Mouse (Mus musculus) G1E (cell line): ENCODE data around the gene Ipcef1. TPM values are rescaled to one million over a fixed set of nuclear protein-coding genes. Genes with fewer than 3 reads are reported as not detected.

ENCODE experiments used
- ATAC-seq: 2 replicates; pipeline ENCODE4 v1.8.0; 2016; ENCODE audit warnings: mild to moderate bottlenecking; ENCODE audit not compliant: insufficient number of reproducible peaks, poor library complexity, low FRiP score, severe bottlenecking; ENCODE audit errors: extremely low read depth
- DNase-seq: peaks from one replicate; pipeline ENCODE4 v3.0.0; 2012; ENCODE audit warnings: low spot score
- H3K27me3 ChIP-seq: 2 replicates; pipeline ENCODE4 v1.6.1; 2012; ENCODE audit warnings: mild to moderate bottlenecking, low read length, inconsistent platforms; ENCODE audit not compliant: insufficient read depth
- H3K36me3 ChIP-seq: replicated peaks from 2 replicates; pipeline ENCODE3; 2012; ENCODE audit warnings: mild to moderate bottlenecking, inconsistent platforms
- H3K4me1 ChIP-seq: 2 replicates; pipeline ENCODE4 v1.6.1; 2012; ENCODE audit warnings: low read depth, low read length, inconsistent platforms, mixed read lengths; ENCODE audit not compliant: insufficient read depth
- H3K4me3 ChIP-seq: 2 replicates; pipeline ENCODE4 v1.5.1; 2012; ENCODE audit warnings: low read depth, mild to moderate bottlenecking, inconsistent platforms, low read length, moderate library complexity, mixed read lengths
- H3K9me3 ChIP-seq: replicated peaks from 2 replicates; pipeline ENCODE4 v1.6.1; 2012; ENCODE audit warnings: inconsistent platforms
- CTCF ChIP-seq: IDR thresholded peaks from 2 replicates; pipeline ENCODE4 v1.5.1; 2012; ENCODE audit warnings: low read depth, low read length, inconsistent platforms, mixed read lengths
- GATA1 ChIP-seq: IDR thresholded peaks from 2 replicates; pipeline ENCODE4 v1.6.1; 2012; ENCODE audit warnings: borderline replicate concordance, low read length, inconsistent platforms, mixed read lengths
- GATA2 ChIP-seq: IDR thresholded peaks from 2 replicates; pipeline ENCODE4 v1.6.1; 2012; ENCODE audit warnings: low read depth, low read length, inconsistent platforms, borderline replicate concordance
- POLR2AphosphoS5 ChIP-seq: IDR thresholded peaks from 2 replicates; pipeline ENCODE4 v1.6.1; 2012; ENCODE audit warnings: low read depth, low read length, inconsistent platforms; ENCODE audit not compliant: insufficient replicate concordance
- TAL1 ChIP-seq: conservative IDR thresholded peaks from 2 replicates; pipeline ENCODE4 v1.6.1; 2012; ENCODE audit warnings: low read depth, low read length, inconsistent platforms, mixed read lengths
- polyA plus RNA-seq: library from polyadenylated mRNA; stranded (reverse); fragments of >175 nt; gene quantifications from 2 replicates; pipeline ENCODE4 v1.2.3, GENCODE M21; 2012
- total RNA-seq, 2 experiments: library from RNA; stranded (forward) in 1 of 2; stranded (reverse) in 1 of 2; fragments of 200-1000 nt in 1 of 2; fragments of >200 nt in 1 of 2; fragmentation: Nextera tagmentation in 1 of 2; gene quantifications; 2 replicates each; pipeline ENCODE4 v1.2.3; 2014 to 2017

Gene Ipcef1
- total and polyA plus RNA-seq, 3 experiments: 0.11 TPM; not detected in 2

DNA sequence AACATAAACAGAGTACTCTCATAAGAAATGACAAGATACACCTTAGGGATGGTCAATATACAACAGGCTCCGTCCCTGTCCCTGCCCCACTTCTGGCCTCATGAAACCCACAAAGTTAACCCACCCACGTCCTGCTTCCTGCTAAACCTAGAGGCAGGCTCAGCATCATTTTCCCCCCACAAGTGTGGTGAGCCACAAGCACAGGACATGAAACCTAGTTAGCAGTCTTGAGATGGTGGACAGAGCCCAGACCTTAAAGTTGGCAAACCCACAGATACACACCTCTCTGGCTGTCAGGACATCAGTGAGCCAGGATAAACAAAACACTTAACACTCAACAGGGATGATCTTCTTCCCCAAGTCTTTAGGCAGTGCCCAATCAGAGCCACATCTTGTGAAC lies 95.9 kb downstream of the Ipcef1 start:
- Histone ChIP-seq H3K4me1 (no peaks in the 10 kb centered on the region), H3K36me3 (no peaks in the 10 kb centered on the region), H3K9me3 (no peaks in the 10 kb centered on the region), H3K4me3 (no peak overlapping the region), H3K27me3 (no peaks in the 10 kb centered on the region)
- TF ChIP-seq TAL1: no peak
- TF ChIP-seq GATA1: no peak
- no peak for TF ChIP-seq CTCF
- TF ChIP-seq POLR2AphosphoS5: no peak
- TF ChIP-seq GATA2: no peak
- DNase-seq (no peak), ATAC-seq (no peak)

DNA sequence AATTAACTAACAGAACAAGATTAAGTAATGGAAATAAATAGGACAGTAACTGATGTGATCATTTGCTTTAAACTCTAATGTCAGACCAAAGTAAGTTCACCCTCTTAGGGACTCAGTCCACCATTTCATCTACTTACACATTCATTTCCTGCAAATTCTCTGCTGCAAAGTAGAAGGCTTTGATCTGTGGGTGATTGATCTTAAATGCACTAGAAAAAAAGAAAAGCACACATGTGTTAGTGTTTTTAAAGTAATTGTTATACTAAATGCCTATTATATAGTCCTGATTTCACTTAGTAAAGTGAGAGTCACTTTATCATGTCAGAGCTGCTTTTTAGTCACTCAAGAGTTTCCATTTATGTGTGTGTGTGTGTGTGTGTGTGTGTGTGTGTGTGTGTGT lies 97.7 kb downstream of the Ipcef1 start:
- Histone ChIP-seq H3K4me1 (no peaks in the 10 kb centered on the region), H3K9me3 (no peaks in the 10 kb centered on the region), H3K27me3 (no peaks in the 10 kb centered on the region), H3K36me3 (no peaks in the 10 kb centered on the region), H3K4me3 (no peak overlapping the region)
- TF ChIP-seq CTCF: no peak
- DNase-seq: no peak
- no peak for ATAC-seq

DNA sequence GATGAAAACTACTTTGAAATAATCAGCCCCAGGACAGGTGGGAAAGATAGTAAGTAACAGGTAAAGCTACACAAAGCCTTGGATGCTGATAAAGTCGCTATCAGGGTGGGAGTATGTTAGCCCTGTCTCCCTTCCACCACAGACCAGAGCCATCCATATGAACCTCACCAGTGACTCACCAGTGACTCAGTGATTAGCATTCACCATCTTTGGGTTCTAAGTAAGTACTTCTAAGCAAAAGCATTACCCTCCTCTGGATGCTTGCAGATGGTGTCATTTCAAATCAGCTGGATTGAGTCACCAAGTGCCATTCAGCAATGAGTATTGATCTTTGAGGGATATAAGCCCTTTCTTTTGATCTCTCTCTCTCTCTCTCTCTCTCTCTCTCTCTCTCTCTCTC lies 99.2 kb downstream of the Ipcef1 start:
- no peaks in the 10 kb centered on the region for H3K4me1 ChIP-seq
- no peaks in the 10 kb centered on the region for H3K36me3 ChIP-seq
- DNase-seq (no peak), ATAC-seq (no peak)
- H3K27me3 ChIP-seq: no peaks in the 10 kb centered on the region
- H3K4me3 ChIP-seq: no peak overlapping the region
- no peaks in the 10 kb centered on the region for H3K9me3 ChIP-seq
- TF ChIP-seq TAL1: no peak
- no peak for TF ChIP-seq CTCF
- TF ChIP-seq GATA2: no peak
- TF ChIP-seq GATA1: no peak
- no peak for TF ChIP-seq POLR2AphosphoS5

DNA sequence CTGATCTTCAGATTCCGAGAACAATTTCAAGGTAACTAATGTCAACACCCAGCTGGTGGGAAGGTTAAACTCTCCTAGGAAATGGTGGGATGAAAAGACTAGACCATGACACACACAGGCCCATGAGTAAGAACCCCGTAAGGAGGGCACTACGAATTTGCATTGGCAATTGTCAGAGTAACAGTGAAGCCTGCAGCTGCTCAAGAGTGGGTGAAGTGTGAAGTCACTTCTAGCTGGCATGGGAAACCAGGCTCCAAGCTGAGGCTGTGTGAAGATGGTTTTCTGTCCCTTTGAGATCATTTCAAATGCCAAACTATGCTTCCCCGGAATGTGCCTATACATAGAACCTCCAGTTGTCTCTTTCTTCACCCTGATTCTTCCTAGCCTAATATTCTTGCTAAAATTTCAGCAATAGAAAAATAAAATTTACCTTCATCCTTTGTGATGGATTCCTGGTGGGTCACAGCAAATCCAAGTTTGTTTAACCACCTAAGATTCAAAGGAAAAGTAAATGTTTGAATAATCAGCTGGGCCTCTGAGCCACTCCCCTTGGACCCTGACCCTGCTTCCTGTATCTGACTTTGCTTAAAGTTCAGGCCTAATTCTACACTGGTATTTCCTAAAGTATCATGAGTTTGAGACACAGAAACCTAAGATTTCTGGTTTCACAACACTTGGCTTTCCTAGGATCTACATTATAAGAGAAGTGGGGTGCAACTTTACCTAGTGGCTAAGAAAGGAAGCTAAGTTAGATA lies 115.4 kb downstream of the Ipcef1 start:
- ATAC-seq: no peak
- Histone ChIP-seq H3K36me3 (no peaks in the 10 kb centered on the region), H3K4me3 (no peak overlapping the region), H3K4me1 (no peaks in the 10 kb centered on the region), H3K27me3 (no peaks in the 10 kb centered on the region), H3K9me3 (peaks cover 2% of the 10 kb centered on the region; the same call in 1 of the 2 replicates)
- no peak for TF ChIP-seq CTCF
- no peak for TF ChIP-seq GATA1
- no peak for DNase-seq

DNA sequence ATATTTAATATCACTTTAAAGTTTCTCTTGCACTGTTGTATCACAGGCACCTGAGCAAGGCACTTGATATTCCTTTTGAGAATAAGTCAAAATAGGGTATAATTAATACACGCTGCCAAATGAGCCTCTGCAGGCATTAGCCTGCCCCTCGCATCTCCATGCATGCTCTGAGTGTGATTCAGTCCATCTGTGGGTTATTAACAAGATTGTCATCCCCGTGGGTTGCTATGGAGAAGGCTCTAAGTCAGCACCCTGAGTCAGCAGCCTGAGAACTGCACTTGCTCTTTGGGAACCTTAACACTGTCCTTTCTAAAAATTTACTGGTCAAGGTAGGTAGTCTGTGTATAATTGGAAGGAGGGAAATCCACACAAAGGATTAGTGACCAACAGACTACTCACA lies 117.5 kb downstream of the Ipcef1 start:
- no peak for DNase-seq
- no peak for ATAC-seq
- Histone ChIP-seq H3K4me1 (no peaks in the 10 kb centered on the region), H3K27me3 (no peaks in the 10 kb centered on the region), H3K36me3 (no peaks in the 10 kb centered on the region), H3K9me3 (peaks cover 2% of the 10 kb centered on the region; the same call in 1 of the 2 replicates), H3K4me3 (no peak overlapping the region)
- TF ChIP-seq GATA2: no peak
- TF ChIP-seq TAL1: no peak
- TF ChIP-seq CTCF: no peak
- no peak for TF ChIP-seq GATA1
- TF ChIP-seq POLR2AphosphoS5: no peak

DNA sequence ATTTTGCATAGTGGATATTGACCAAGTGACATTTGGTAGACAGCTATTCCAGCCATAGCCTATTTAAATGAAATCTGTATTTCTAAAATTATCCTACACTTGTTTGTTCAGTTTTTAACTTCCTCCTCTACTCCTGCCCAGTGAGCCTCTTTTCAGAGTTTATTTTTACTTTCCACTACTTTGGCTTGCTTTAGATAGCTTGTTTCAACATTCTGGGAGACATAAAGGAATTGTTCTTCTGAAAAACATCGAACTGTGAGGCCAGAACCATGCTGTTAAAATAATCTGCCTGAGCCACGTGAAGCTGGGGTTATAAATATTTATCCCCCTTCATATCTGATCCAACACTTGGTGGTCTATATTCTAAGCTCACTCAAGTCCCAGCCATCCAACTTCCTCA lies 121.4 kb downstream of the Ipcef1 start:
- no peak for TF ChIP-seq GATA2
- no peak for TF ChIP-seq CTCF
- TF ChIP-seq TAL1: no peak
- TF ChIP-seq GATA1: no peak
- no peak for TF ChIP-seq POLR2AphosphoS5
- H3K4me3 ChIP-seq: no peak overlapping the region
- H3K36me3 ChIP-seq: no peaks in the 10 kb centered on the region
- DNase-seq (no peak), ATAC-seq (no peak)
- no peaks in the 10 kb centered on the region for H3K4me1 ChIP-seq
- H3K27me3 ChIP-seq: no peaks in the 10 kb centered on the region
- H3K9me3 ChIP-seq: no peaks in the 10 kb centered on the region

DNA sequence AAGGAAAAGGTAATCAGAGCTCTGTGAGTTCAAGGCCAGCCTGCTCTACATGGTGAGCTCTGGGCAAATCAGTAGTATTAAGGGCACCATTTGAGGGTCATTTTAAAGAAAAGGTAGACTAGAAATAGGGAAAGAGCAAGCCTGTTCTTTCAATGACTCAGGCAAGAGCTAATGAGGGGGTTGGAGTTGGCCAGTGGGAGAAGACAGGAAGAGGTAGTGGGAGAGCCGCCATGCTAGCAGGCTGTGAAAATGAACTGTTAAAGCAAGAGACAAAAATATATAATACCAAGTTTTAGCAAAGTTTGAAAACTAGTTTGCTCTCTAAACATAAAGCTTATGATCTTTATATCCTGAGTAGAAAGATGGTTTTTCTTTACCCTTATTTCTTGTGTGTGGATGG lies 121.9 kb downstream of the Ipcef1 start:
- Histone ChIP-seq H3K36me3 (no peaks in the 10 kb centered on the region), H3K4me3 (no peak overlapping the region), H3K27me3 (no peaks in the 10 kb centered on the region), H3K4me1 (no peaks in the 10 kb centered on the region), H3K9me3 (no peaks in the 10 kb centered on the region)
- ATAC-seq (no peak), DNase-seq (no peak)
- TF ChIP-seq GATA1 (no peak), POLR2AphosphoS5 (no peak), CTCF (no peak), TAL1 (no peak), GATA2 (no peak)
